Mouse (Mus musculus) ES-E14 (cell line): ENCODE data around the gene Ccl6.

Experiments used
- CHD2 ChIP-seq: IDR thresholded peaks from 2 replicates; pipeline ENCODE4 v1.6.1; 2014; ENCODE audit warnings: mild to moderate bottlenecking, low read depth, low read length, inconsistent platforms
- ZC3H11A ChIP-seq: IDR thresholded peaks from 2 replicates; pipeline ENCODE4 v1.6.1; 2012; ENCODE audit warnings: low read depth, mild to moderate bottlenecking, inconsistent platforms, low read length, borderline replicate concordance

GRCm38 (mm10) chr11:83630630-83631029 lies 37.7 kb upstream of the Ccl6 start:
- TF ChIP-seq CHD2 (no peak), ZC3H11A (no peak)
